Mouse (Mus musculus) liver, adult (tissue): ENCODE measurements around the gene Rgs7bp.

Experiments
- GATA4 ChIP-seq: IDR thresholded peaks from 2 replicates; pipeline ENCODE4 v1.6.1; 2014; ENCODE audit warnings: mild to moderate bottlenecking, low read length; ENCODE audit not compliant: insufficient replicate concordance

Gene Rgs7bp

GRCm38 (mm10) chr13:105037816-105038215, 16.9 kb downstream of the Rgs7bp start:
- TF ChIP-seq GATA4 = no peak

- TF ChIP-seq GATA4 = no peak
These were observed 22.8 kb downstream of the Rgs7bp start for GRCm38 (mm10) chr13:105031882-105032281.

DNA sequence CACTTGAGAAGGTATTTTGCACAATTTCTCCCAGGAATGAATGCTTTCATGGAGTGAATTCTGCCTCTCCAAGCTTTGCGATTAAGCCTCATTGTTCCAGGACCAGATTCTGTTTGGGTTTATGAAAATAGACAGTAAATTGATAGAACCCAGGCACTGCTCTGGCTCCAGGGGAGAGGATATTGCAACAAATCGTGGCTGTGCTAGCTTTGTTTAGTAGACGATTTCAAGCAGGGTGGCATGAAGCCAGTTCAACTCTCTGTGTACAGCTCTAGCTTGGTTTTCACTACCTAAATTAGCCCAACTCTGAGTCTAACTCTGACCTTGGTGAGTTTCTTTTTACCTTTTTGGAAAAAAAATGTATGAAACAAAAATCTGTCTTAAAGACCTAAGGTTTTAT, 26.5 kb downstream of the Rgs7bp start:
- no peak for TF ChIP-seq GATA4

DNA sequence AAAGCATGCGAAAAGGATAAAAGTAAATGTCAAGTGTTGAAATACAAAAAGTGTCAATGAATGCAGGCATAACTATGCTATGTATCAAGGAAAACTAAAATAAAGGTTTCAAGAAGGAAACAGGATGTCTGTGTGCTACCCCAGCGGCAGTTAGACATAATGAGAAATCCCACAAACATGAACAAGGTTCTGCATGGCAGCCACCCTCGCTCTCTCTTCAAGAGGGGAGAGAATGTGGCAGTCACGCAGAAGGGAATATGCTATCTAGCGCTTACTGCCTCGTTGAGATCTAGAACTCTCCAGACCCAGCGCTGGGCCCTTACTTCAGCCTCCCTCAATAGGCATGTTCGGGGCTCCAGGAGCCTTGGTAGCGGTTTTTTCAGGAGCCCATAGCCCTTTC, 38.2 kb downstream of the Rgs7bp start:
- TF ChIP-seq GATA4 = no peak

DNA sequence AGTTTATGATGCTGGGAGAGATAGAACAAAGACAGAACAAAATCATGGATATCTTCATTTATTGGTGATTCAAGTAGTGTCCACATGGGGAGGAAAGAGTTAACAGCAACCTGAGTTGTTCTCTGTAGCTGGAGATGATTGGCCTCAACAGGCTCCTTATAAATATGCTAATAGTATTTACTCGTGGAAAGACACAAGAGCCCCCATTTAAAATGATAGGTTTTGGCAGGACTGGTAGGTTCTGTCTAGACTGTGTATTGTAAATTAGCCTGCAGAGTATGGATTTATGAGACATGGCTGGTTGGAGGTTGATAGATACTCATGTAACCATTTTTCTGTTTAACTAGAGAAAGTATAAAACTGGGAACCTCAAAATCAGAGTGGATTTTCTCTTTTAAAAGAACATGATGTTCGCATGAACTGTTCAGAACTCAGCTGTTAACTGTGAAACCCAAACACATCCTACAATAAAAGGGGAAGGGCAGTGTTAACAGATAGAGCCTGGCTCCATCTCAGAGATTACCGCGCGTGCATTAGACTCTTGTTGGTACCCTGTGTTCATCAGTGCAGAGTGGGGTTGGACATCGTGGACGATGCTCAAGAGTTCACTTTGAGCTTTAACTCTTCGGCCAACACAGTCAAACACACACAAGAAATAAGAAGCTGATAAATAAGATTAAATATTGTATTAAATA, 38.9 kb downstream of the Rgs7bp start:
- TF ChIP-seq GATA4 = no peak

GRCm38 (mm10) chr13:105011300-105011699, 43.4 kb downstream of the Rgs7bp start:
- no peak for TF ChIP-seq GATA4

GRCm38 (mm10) chr13:105008891-105009290, 45.8 kb downstream of the Rgs7bp start:
- TF ChIP-seq GATA4 = no peak

DNA sequence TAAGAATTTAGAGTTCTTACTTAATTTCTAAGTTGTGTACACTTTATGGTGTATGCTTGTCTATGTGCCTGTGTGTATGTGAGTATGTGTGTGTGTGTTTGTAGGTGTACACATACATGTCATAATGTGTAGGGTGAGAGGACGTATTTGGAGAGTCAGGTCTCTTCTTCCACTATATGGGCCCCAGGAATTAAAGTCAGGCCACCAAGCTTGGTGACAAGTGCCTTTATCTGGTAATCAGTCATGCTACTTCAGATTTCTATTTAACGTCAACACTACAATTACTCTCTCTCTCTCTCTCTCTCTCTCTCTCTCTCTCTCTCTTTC, 51.9 kb downstream of the Rgs7bp start:
- no peak for TF ChIP-seq GATA4

- TF ChIP-seq GATA4 = no peak
These were observed 52.4 kb downstream of the Rgs7bp start for GRCm38 (mm10) chr13:105002132-105002830.

- no peak for TF ChIP-seq GATA4
These were observed 53.0 kb downstream of the Rgs7bp start for GRCm38 (mm10) chr13:105001714-105002113.

DNA sequence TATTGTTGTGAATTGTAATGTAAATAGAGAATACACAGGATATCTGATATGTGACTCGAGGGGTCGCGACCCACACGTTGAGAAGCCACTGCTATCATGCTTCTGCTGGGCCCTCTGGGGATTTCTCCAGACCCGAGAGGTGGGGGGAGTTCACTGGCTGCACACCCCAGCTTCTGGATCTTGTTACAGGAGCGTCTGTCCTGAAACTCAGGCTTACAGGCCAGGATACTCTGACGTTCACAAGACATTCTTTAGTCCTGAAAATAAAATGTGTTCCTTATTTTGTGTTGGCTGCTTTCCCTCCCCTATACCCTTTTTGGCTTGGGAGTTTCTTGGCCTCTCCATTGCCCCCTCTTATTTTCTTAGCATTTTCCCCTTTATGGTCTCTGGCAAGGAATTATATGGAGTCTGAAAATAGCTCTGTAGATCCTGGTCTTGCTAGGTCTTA, 65.9 kb downstream of the Rgs7bp start:
- no peak for TF ChIP-seq GATA4

DNA sequence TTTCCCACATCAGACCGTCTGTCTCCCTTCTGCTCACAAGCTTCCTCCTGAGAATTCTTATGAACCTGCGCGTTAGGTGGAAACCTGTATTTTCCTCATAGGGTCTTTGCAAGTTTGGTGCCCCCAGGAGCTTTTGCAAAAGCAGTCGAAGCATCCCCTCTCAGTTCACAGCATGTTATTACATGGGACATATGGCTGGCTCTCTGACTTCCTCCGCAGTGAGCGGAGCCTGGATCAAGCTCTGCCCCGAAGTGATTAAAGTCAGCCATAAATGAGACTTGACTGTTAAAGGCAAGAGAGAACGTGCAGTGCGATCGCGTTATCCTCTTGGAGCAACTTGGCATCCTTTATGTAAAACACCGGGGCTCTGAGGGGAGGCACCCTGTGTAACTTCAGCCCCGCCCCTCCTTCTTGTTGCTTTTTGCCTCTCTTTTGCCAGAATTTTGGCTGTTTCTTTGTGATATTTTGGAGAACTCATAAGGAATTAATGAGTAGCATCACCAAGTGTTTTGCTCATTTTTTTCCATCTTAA, 66.7 kb downstream of the Rgs7bp start:
- TF ChIP-seq GATA4 = no peak

GRCm38 (mm10) chr13:104985691-104986090, 69.0 kb downstream of the Rgs7bp start:
- no peak for TF ChIP-seq GATA4

- no peak for TF ChIP-seq GATA4
These were observed 70.7 kb downstream of the Rgs7bp start for GRCm38 (mm10) chr13:104983989-104984388.

DNA sequence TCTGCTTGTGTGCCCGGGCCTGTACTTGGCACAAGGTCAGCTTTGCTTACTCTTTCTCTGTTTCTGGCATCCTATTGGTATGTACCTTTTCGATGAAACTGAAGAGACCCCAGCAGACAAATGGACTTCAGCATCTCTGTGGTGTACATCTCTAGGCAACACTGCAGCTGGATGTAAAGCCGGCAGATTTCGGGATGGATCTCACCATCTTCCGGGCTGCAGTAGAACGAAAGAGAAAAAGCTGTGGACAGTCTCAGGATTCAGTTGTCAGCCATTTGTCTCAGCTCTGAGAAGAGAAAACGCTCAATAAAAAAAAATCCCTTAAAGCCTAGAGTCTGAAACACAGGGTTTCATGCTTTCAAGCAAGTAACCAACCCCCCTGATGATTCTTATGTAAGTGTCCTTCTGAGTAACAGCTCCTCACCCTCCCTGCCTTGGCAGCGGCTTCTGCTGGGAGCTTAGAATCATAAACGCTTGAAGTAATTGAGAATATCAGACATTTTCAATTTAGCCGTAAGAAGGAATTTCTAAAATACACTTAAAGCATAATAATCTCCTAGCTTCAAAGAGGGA, 71.9 kb downstream of the Rgs7bp start:
- no peak for TF ChIP-seq GATA4

DNA sequence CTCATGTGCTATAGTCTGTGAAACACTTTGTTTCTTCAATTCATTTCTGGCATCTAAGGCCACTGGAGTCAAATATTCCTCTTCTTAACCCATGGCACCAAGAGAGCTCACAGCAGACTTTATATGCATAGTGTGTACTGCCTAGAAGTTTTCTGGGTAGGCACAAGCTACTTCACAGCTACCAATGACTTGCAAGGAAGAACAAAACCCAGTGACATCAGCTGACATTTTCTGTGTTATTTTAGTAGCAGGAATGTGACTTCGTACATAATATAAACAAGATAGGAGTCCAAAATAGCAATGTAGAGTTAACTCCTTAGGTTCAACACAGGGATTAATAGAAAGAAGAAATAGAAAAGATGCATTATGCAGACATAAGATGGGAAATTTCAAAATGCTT, 76.6 kb downstream of the Rgs7bp start:
- no peak for TF ChIP-seq GATA4
